Mouse (Mus musculus): ENCODE measurements at regions not wholly inside any gene's neighbourhood (a gene's known extent, or its start where the extent isn't known, plus 50 kb on each side); places are given as distances from the start of the nearest gene placed in this dataset.

GRCm38 (mm10) chr4:119057826-119058225 lies 50.7 kb upstream of the Slc2a1 start:
- no peaks in the 10 kb centered on the region for H3K36me3 ChIP-seq (ENCODE audit: insufficient read depth, low read length)
- no peak overlapping the region for H3K9ac ChIP-seq (replicated peaks; ENCODE audit: low read length)
- H3K27ac ChIP-seq = no peak overlapping the region
- H3K4me3 ChIP-seq (ENCODE audit: low read length) = no peak overlapping the region
- WGBS = 85% methylated on average over 1 of the region's 1 CpGs
- no peak overlapping the region for H3K4me2 ChIP-seq (ENCODE audit: low read depth, low read length)
- H3K27me3 ChIP-seq (ENCODE audit: insufficient read depth, low read length) = no peaks in the 10 kb centered on the region
- no peak for TF ChIP-seq CTCF (IDR thresholded peaks at IDR 0.05; ENCODE audit: low read depth)
- ATAC-seq (no peak), DNase-seq (ENCODE audit: low spot score) (no peak)
- no peaks in the 10 kb centered on the region for H3K9me3 ChIP-seq (ENCODE audit: low read length)
- H3K4me1 ChIP-seq (ENCODE audit: insufficient read depth, low read length) = no peaks in the 10 kb centered on the region

All from hindbrain, postnatal 0 days (tissue).